Mouse (Mus musculus) liver, embryonic 15.5 days (tissue): Measurements from ENCODE around the gene Rsph14. TPM values are rescaled to one million over a fixed set of nuclear protein-coding genes. Genes with fewer than 3 reads are reported as not detected.
A peak's percentile ranks its signal among the peaks of the same experiment; 100 is the strongest.

ENCODE experiments used
- ATAC-seq: fragments of 200-750 bp; cut with Nextera tagmentation; 2 replicates; pipeline ENCODE4 v1.8.0; 2017; ENCODE audit warnings: moderate number of reproducible peaks, mild to moderate bottlenecking, moderate library complexity; ENCODE audit not compliant: insufficient read depth
- H3K27ac ChIP-seq: fragments of 300-500 bp; sonication (generic); replicated peaks from 2 replicates; pipeline ENCODE4 v1.5.1; 2015; ENCODE audit warnings: mild to moderate bottlenecking, inconsistent platforms
- H3K27me3 ChIP-seq: fragments of 300-500 bp; sonication (generic); 2 replicates; pipeline ENCODE4 v1.6.1; 2015; ENCODE audit warnings: mild to moderate bottlenecking, inconsistent platforms
- H3K36me3 ChIP-seq: fragments of 300-500 bp; sonication (generic); replicated peaks from 2 replicates; pipeline ENCODE4 v1.6.1; 2015; ENCODE audit warnings: moderate library complexity, mild to moderate bottlenecking, inconsistent platforms
- H3K4me1 ChIP-seq: fragments of 300-500 bp; sonication (generic); replicated peaks from 2 replicates; pipeline ENCODE4 v1.6.1; 2015; ENCODE audit warnings: inconsistent platforms
- H3K4me2 ChIP-seq: fragments of 300-500 bp; sonication (generic); 2 replicates; pipeline ENCODE4 v1.6.1; 2015; ENCODE audit warnings: moderate library complexity, mild to moderate bottlenecking, inconsistent platforms
- H3K4me3 ChIP-seq: fragments of 300-500 bp; sonication (generic); replicated peaks from 2 replicates; pipeline ENCODE4 v1.5.1; 2015; ENCODE audit warnings: mild to moderate bottlenecking, inconsistent platforms
- H3K9ac ChIP-seq: fragments of 300-500 bp; sonication (generic); 2 replicates; pipeline ENCODE4 v1.6.1; 2015; ENCODE audit warnings: moderate library complexity, mild to moderate bottlenecking, inconsistent platforms
- H3K9me3 ChIP-seq: fragments of 300-500 bp; sonication (generic); replicated peaks from 2 replicates; pipeline ENCODE4 v1.6.1; 2016; ENCODE audit warnings: inconsistent platforms
- WGBS: fragments of 180-500 bp; shearing (Covaris S2); methylation state at CpG from one replicate; pipeline ENCODE4 v1.1.7; 2015; ENCODE audit warnings: mixed read lengths; ENCODE audit not compliant: insufficient replicate concordance; 5-methylcytosine and 5-hydroxymethylcytosine counted together
- polyA plus RNA-seq: library from polyadenylated mRNA; unstranded; fragments of >200 nt; fragmentation: Nextera tagmentation; extraction: Ambion mirVana; gene quantifications from 2 replicates; pipeline ENCODE4 v1.2.1, GENCODE M21; 2015

The Rsph14 gene
- polyA plus RNA-seq, 1 experiment from 2014 or later, result not detected

GRCm38 (mm10) chr10:75062189-75062561 lies 29.8 kb upstream of the Rsph14 start:
- peaks cover 50% of the 10 kb centered on the region for H3K4me1 ChIP-seq
- H3K9ac ChIP-seq, result no peak overlapping the region
- no peak for ATAC-seq
- 6% methylated on average over 6 of the region's 6 CpGs for WGBS
- H3K27ac ChIP-seq, result no peak overlapping the region
- H3K36me3 ChIP-seq, result no peaks in the 10 kb centered on the region
- peak overlapping the region; percentile 72 for H3K4me2 ChIP-seq
- H3K9me3 ChIP-seq, result no peaks in the 10 kb centered on the region
- peaks cover 42% of the 10 kb centered on the region for H3K27me3 ChIP-seq
- H3K4me3 ChIP-seq, result peak overlapping the region; percentile 64

GRCm38 (mm10) chr10:75061341-75062188 lies 29.2 kb upstream of the Rsph14 start:
- 2% methylated on average over 71 of the region's 71 CpGs for WGBS
- peak overlapping the region; percentile 72 for H3K4me2 ChIP-seq
- ATAC-seq, result no peak
- no peaks in the 10 kb centered on the region for H3K9me3 ChIP-seq
- no peaks in the 10 kb centered on the region for H3K36me3 ChIP-seq
- H3K4me1 ChIP-seq, result peaks cover 55% of the 10 kb centered on the region
- peak overlapping the region; percentile 45; the same call in 1 of the 2 replicates for H3K9ac ChIP-seq
- no peak overlapping the region for H3K27ac ChIP-seq
- peak overlapping the region; percentile 64 for H3K4me3 ChIP-seq
- H3K27me3 ChIP-seq, result peaks cover 42% of the 10 kb centered on the region

- WGBS, result under 1% methylated on average over 48 of the region's 48 CpGs
Observed at GRCm38 (mm10) chr10:75060843-75061235, 28.5 kb upstream of the Rsph14 start.

GRCm38 (mm10) chr10:75060217-75060842 lies 27.9 kb upstream of the Rsph14 start, which contains the start of gene Bcr:
TSS of gene Bcr (plus strand) at chr10:75060592.
- ATAC-seq, result peak; percentile 77
- no peaks in the 10 kb centered on the region for H3K36me3 ChIP-seq
- WGBS, result under 1% methylated on average over 67 of the region's 73 CpGs
- H3K9ac ChIP-seq, result peak within 1 kb of the TSS; percentile 45; the same call in 1 of the 2 replicates
- peak within 1 kb of the TSS; percentile 65 for H3K27ac ChIP-seq
- H3K9me3 ChIP-seq, result no peaks in the 10 kb centered on the region
- H3K4me2 ChIP-seq, result peak within 1 kb of the TSS; percentile 72
- peaks cover 42% of the 10 kb centered on the region for H3K27me3 ChIP-seq
- peak within 1 kb of the TSS; percentile 64 for H3K4me3 ChIP-seq
- peaks cover 61% of the 10 kb centered on the region for H3K4me1 ChIP-seq

More at GRCm38 (mm10) chr10:75060843-75061235, 28.5 kb upstream of the Rsph14 start:
- no peak for ATAC-seq
- H3K4me1 ChIP-seq, result peaks cover 60% of the 10 kb centered on the region
- peak overlapping the region; percentile 72 for H3K4me2 ChIP-seq
- peak overlapping the region; percentile 64 for H3K4me3 ChIP-seq
- no peaks in the 10 kb centered on the region for H3K9me3 ChIP-seq
- H3K36me3 ChIP-seq, result no peaks in the 10 kb centered on the region
- peak overlapping the region; percentile 65 for H3K27ac ChIP-seq
- peaks cover 42% of the 10 kb centered on the region for H3K27me3 ChIP-seq
- H3K9ac ChIP-seq, result peak overlapping the region; percentile 45; the same call in 1 of the 2 replicates

GRCm38 (mm10) chr10:75059396-75059795 lies 27.0 kb upstream of the Rsph14 start:
- peak overlapping the region; percentile 72 for H3K4me2 ChIP-seq
- WGBS, result under 1% methylated on average over 11 of the region's 11 CpGs
- H3K27me3 ChIP-seq, result peaks cover 42% of the 10 kb centered on the region
- ATAC-seq, result no peak
- no peak overlapping the region for H3K9ac ChIP-seq
- H3K27ac ChIP-seq, result peak overlapping the region; percentile 38; the same call in 1 of the 2 replicates
- no peaks in the 10 kb centered on the region for H3K9me3 ChIP-seq
- peak overlapping the region; percentile 64; the same call in 1 of the 2 replicates for H3K4me3 ChIP-seq
- H3K36me3 ChIP-seq, result no peaks in the 10 kb centered on the region
- H3K4me1 ChIP-seq, result peaks cover 63% of the 10 kb centered on the region

GRCm38 (mm10) chr10:75058761-75059395 lies 26.5 kb upstream of the Rsph14 start:
- Histone ChIP-seq H3K27me3 (peaks cover 42% of the 10 kb centered on the region), H3K4me2 (peak overlapping the region; percentile 72), H3K27ac (no peak overlapping the region), H3K9ac (no peak overlapping the region), H3K4me1 (peaks cover 66% of the 10 kb centered on the region), H3K9me3 (no peaks in the 10 kb centered on the region), H3K36me3 (no peaks in the 10 kb centered on the region), H3K4me3 (no peak overlapping the region)
- 50% methylated on average over 9 of the region's 9 CpGs for WGBS
- ATAC-seq, result no peak

- Histone ChIP-seq H3K9ac (no peak overlapping the region), H3K4me1 (peaks cover 64% of the 10 kb centered on the region), H3K4me2 (no peak overlapping the region), H3K4me3 (no peak overlapping the region), H3K27ac (no peak overlapping the region), H3K27me3 (peaks cover 41% of the 10 kb centered on the region), H3K9me3 (no peaks in the 10 kb centered on the region), H3K36me3 (no peaks in the 10 kb centered on the region)
- WGBS, result 68% methylated on average over 8 of the region's 8 CpGs
- no peak for ATAC-seq
Observed at GRCm38 (mm10) chr10:75058336-75058735, 25.9 kb upstream of the Rsph14 start.

GRCm38 (mm10) chr10:75056255-75056654 lies 23.9 kb upstream of the Rsph14 start:
- H3K4me2 ChIP-seq, result no peak overlapping the region
- H3K27ac ChIP-seq, result no peak overlapping the region
- no peak for ATAC-seq
- H3K9me3 ChIP-seq, result no peaks in the 10 kb centered on the region
- peaks cover 20% of the 10 kb centered on the region for H3K27me3 ChIP-seq
- no peak overlapping the region for H3K9ac ChIP-seq
- H3K4me1 ChIP-seq, result peaks cover 53% of the 10 kb centered on the region
- no peaks in the 10 kb centered on the region for H3K36me3 ChIP-seq
- H3K4me3 ChIP-seq, result no peak overlapping the region
- WGBS, result 16% methylated on average over 4 of the region's 4 CpGs

GRCm38 (mm10) chr10:75055672-75056071 lies 23.3 kb upstream of the Rsph14 start:
- 37% methylated on average over 5 of the region's 5 CpGs for WGBS
- ATAC-seq, result no peak

GRCm38 (mm10) chr10:75054125-75054524 lies 21.7 kb upstream of the Rsph14 start:
- Histone ChIP-seq H3K4me3 (no peak overlapping the region), H3K27me3 (no peaks in the 10 kb centered on the region), H3K9ac (no peak overlapping the region), H3K9me3 (no peaks in the 10 kb centered on the region), H3K36me3 (no peaks in the 10 kb centered on the region), H3K4me1 (peaks cover 41% of the 10 kb centered on the region), H3K27ac (no peak overlapping the region), H3K4me2 (no peak overlapping the region)
- no peak for ATAC-seq
- WGBS, result 14% methylated on average over 6 of the region's 6 CpGs

More at GRCm38 (mm10) chr10:75055672-75056071, 23.3 kb upstream of the Rsph14 start:
- no peak overlapping the region for H3K4me2 ChIP-seq
- H3K27ac ChIP-seq, result no peak overlapping the region
- H3K36me3 ChIP-seq, result no peaks in the 10 kb centered on the region
- peaks cover 50% of the 10 kb centered on the region for H3K4me1 ChIP-seq
- no peak overlapping the region for H3K4me3 ChIP-seq
- peaks cover 14% of the 10 kb centered on the region for H3K27me3 ChIP-seq
- H3K9me3 ChIP-seq, result no peaks in the 10 kb centered on the region
- no peak overlapping the region for H3K9ac ChIP-seq

GRCm38 (mm10) chr10:75053655-75054054 lies 21.3 kb upstream of the Rsph14 start:
- H3K4me2 ChIP-seq, result no peak overlapping the region
- no peak overlapping the region for H3K27ac ChIP-seq
- H3K4me3 ChIP-seq, result no peak overlapping the region
- ATAC-seq, result peak; percentile 56; the same call in 1 of the 2 replicates
- no peaks in the 10 kb centered on the region for H3K27me3 ChIP-seq
- H3K9me3 ChIP-seq, result no peaks in the 10 kb centered on the region
- H3K36me3 ChIP-seq, result no peaks in the 10 kb centered on the region
- no peak overlapping the region for H3K9ac ChIP-seq
- H3K4me1 ChIP-seq, result peaks cover 41% of the 10 kb centered on the region
- 60% methylated on average over 4 of the region's 4 CpGs for WGBS
